Mouse (Mus musculus) neural tube, embryonic 13.5 days (tissue): Measurements from ENCODE around the gene Eif4h. TPM values are rescaled to one million over a fixed set of nuclear protein-coding genes. Genes with fewer than 3 reads are reported as not detected.

Experiments used
- ATAC-seq: fragments of 200-750 bp; cut with Nextera tagmentation; 2 replicates; pipeline ENCODE4 v1.8.0; 2017; ENCODE audit warnings: low read depth, mild to moderate bottlenecking, moderate TSS enrichment, moderate library complexity
- H3K27ac ChIP-seq: fragments of 300-500 bp; sonication (generic); replicated peaks from 2 replicates; pipeline ENCODE4 v1.5.1; 2015; ENCODE audit warnings: moderate library complexity, mild to moderate bottlenecking, inconsistent platforms
- H3K27me3 ChIP-seq: fragments of 300-500 bp; sonication (generic); 2 replicates; pipeline ENCODE4 v1.6.1; 2015; ENCODE audit warnings: mild to moderate bottlenecking, inconsistent platforms
- H3K36me3 ChIP-seq: fragments of 300-500 bp; sonication (generic); 2 replicates; pipeline ENCODE4 v1.6.1; 2015; ENCODE audit warnings: mild to moderate bottlenecking, inconsistent platforms
- H3K4me1 ChIP-seq: fragments of 300-500 bp; sonication (generic); replicated peaks from 2 replicates; pipeline ENCODE4 v1.6.1; 2015; ENCODE audit warnings: inconsistent platforms
- H3K4me2 ChIP-seq: fragments of 300-500 bp; sonication (generic); 2 replicates; pipeline ENCODE4 v1.6.1; 2015; ENCODE audit warnings: inconsistent platforms, mild to moderate bottlenecking, moderate library complexity
- H3K4me3 ChIP-seq: fragments of 300-500 bp; sonication (generic); 2 replicates; pipeline ENCODE4 v1.5.1; 2015; ENCODE audit warnings: mild to moderate bottlenecking, inconsistent platforms
- H3K9ac ChIP-seq: fragments of 300-500 bp; sonication (generic); 2 replicates; pipeline ENCODE4 v1.6.1; 2015; ENCODE audit warnings: moderate library complexity, mild to moderate bottlenecking, inconsistent platforms
- H3K9me3 ChIP-seq: fragments of 300-500 bp; sonication (generic); 2 replicates; pipeline ENCODE4 v1.6.1; 2016; ENCODE audit warnings: inconsistent platforms
- WGBS: fragments of 180-500 bp; shearing (Covaris S2); methylation state at CpG from one replicate; pipeline ENCODE4 v1.1.7; 2015; 5-methylcytosine and 5-hydroxymethylcytosine counted together
- polyA plus RNA-seq: library from polyadenylated mRNA; unstranded; fragments of >200 nt; fragmentation: Nextera tagmentation; extraction: Ambion mirVana; gene quantifications from 2 replicates; pipeline ENCODE4 v1.2.1, GENCODE M21; 2015

The Eif4h gene
- polyA plus RNA-seq, 1 experiment from 2014 or later, result 338 TPM

GRCm38 (mm10) chr5:134593093-134593492, 46.2 kb downstream of the Eif4h start:
- H3K4me3 ChIP-seq, result no peak overlapping the region
- H3K4me1 ChIP-seq, result no peaks in the 10 kb centered on the region
- no peak for ATAC-seq
- H3K27me3 ChIP-seq, result no peaks in the 10 kb centered on the region
- peaks cover 82% of the 10 kb centered on the region for H3K36me3 ChIP-seq
- H3K27ac ChIP-seq, result no peak overlapping the region
- 87% methylated on average over 9 of the region's 9 CpGs for WGBS
- H3K9me3 ChIP-seq, result no peaks in the 10 kb centered on the region
- no peak overlapping the region for H3K9ac ChIP-seq
- no peak overlapping the region for H3K4me2 ChIP-seq

GRCm38 (mm10) chr5:134592026-134592581, 47.2 kb downstream of the Eif4h start:
- H3K9me3 ChIP-seq, result no peaks in the 10 kb centered on the region
- no peaks in the 10 kb centered on the region for H3K27me3 ChIP-seq
- H3K27ac ChIP-seq, result no peak overlapping the region
- H3K36me3 ChIP-seq, result peaks cover 76% of the 10 kb centered on the region
- H3K4me2 ChIP-seq, result no peak overlapping the region
- no peak overlapping the region for H3K4me3 ChIP-seq
- 96% methylated on average over 11 of the region's 11 CpGs for WGBS
- no peak overlapping the region for H3K9ac ChIP-seq
- H3K4me1 ChIP-seq, result no peaks in the 10 kb centered on the region
- ATAC-seq, result no peak

- 91% methylated on average over 3 of the region's 3 CpGs for WGBS
- Histone ChIP-seq H3K27ac (no peak overlapping the region), H3K36me3 (peaks cover 60% of the 10 kb centered on the region), H3K9ac (no peak overlapping the region), H3K4me3 (no peak overlapping the region), H3K9me3 (no peaks in the 10 kb centered on the region), H3K27me3 (no peaks in the 10 kb centered on the region), H3K4me2 (no peak overlapping the region), H3K4me1 (no peaks in the 10 kb centered on the region)
- ATAC-seq, result no peak
These were observed 49.4 kb downstream of the Eif4h start for GRCm38 (mm10) chr5:134589900-134590299.

GRCm38 (mm10) chr5:134584798-134585197, 54.5 kb downstream of the Eif4h start:
- WGBS, result 94% methylated on average over 5 of the region's 5 CpGs

GRCm38 (mm10) chr5:134583884-134584213, 55.4 kb downstream of the Eif4h start:
- no peaks in the 10 kb centered on the region for H3K9me3 ChIP-seq
- peak overlapping the region; percentile 66 for H3K4me2 ChIP-seq
- no peak overlapping the region for H3K27ac ChIP-seq
- peak overlapping the region; percentile 86; the same call in 1 of the 2 replicates for H3K4me3 ChIP-seq
- WGBS, result 82% methylated on average over 3 of the region's 3 CpGs
- peaks cover 10% of the 10 kb centered on the region for H3K36me3 ChIP-seq
- H3K4me1 ChIP-seq, result peaks cover 15% of the 10 kb centered on the region
- no peaks in the 10 kb centered on the region for H3K27me3 ChIP-seq
- ATAC-seq, result no peak
- no peak overlapping the region for H3K9ac ChIP-seq

More at GRCm38 (mm10) chr5:134584798-134585197, 54.5 kb downstream of the Eif4h start:
- H3K4me3 ChIP-seq, result no peak overlapping the region
- H3K27me3 ChIP-seq, result no peaks in the 10 kb centered on the region
- H3K4me1 ChIP-seq, result peaks cover 15% of the 10 kb centered on the region
- H3K4me2 ChIP-seq, result no peak overlapping the region
- no peak overlapping the region for H3K27ac ChIP-seq
- no peak for ATAC-seq
- H3K36me3 ChIP-seq, result peaks cover 10% of the 10 kb centered on the region
- H3K9me3 ChIP-seq, result no peaks in the 10 kb centered on the region
- no peak overlapping the region for H3K9ac ChIP-seq

- no peak for ATAC-seq
- Histone ChIP-seq H3K36me3 (peaks cover 10% of the 10 kb centered on the region), H3K4me2 (peak overlapping the region; percentile 66), H3K4me1 (peaks cover 15% of the 10 kb centered on the region), H3K9ac (peak overlapping the region; percentile 91), H3K27me3 (no peaks in the 10 kb centered on the region), H3K27ac (no peak overlapping the region), H3K9me3 (no peaks in the 10 kb centered on the region), H3K4me3 (peak overlapping the region; percentile 86)
- 30% methylated on average over 15 of the region's 15 CpGs for WGBS
These were observed 56.0 kb downstream of the Eif4h start for GRCm38 (mm10) chr5:134583006-134583883.

GRCm38 (mm10) chr5:134582221-134582907, 56.9 kb downstream of the Eif4h start:
- peaks cover 15% of the 10 kb centered on the region for H3K4me1 ChIP-seq
- peak overlapping the region; percentile 66 for H3K4me2 ChIP-seq
- H3K9ac ChIP-seq, result peak overlapping the region; percentile 91
- peak overlapping the region; percentile 86 for H3K4me3 ChIP-seq
- peaks cover 9% of the 10 kb centered on the region for H3K36me3 ChIP-seq
- no peaks in the 10 kb centered on the region for H3K27me3 ChIP-seq
- peak; percentile 94 for ATAC-seq
- no peaks in the 10 kb centered on the region for H3K9me3 ChIP-seq
- WGBS, result 8% methylated on average over 29 of the region's 30 CpGs
- no peak overlapping the region for H3K27ac ChIP-seq

- no peak within 1 kb of the TSS for H3K9ac ChIP-seq
- H3K9me3 ChIP-seq, result no peaks in the 10 kb centered on the region
- no peak within 1 kb of the TSS for H3K4me2 ChIP-seq
- H3K27ac ChIP-seq, result no peak within 1 kb of the TSS
- H3K36me3 ChIP-seq, result no peaks in the 10 kb centered on the region
- ATAC-seq, result no peak
- no peaks in the 10 kb centered on the region for H3K27me3 ChIP-seq
- no peak within 1 kb of the TSS for H3K4me3 ChIP-seq
- 90% methylated on average over 5 of the region's 5 CpGs for WGBS
- H3K4me1 ChIP-seq, result peaks cover 15% of the 10 kb centered on the region
These were observed 58.1 kb downstream of the Eif4h start, which contains the start of gene Rfc2 for GRCm38 (mm10) chr5:134581146-134581545. Rfc2 (plus strand) TSS chr5:134581366.

- H3K9me3 ChIP-seq, result no peaks in the 10 kb centered on the region
- no peak overlapping the region for H3K27ac ChIP-seq
- H3K4me3 ChIP-seq, result no peak overlapping the region
- H3K9ac ChIP-seq, result no peak overlapping the region
- no peaks in the 10 kb centered on the region for H3K27me3 ChIP-seq
- H3K36me3 ChIP-seq, result no peaks in the 10 kb centered on the region
- peaks cover 13% of the 10 kb centered on the region for H3K4me1 ChIP-seq
- whole genome bisulfite sequencing, result 64% methylated on average over 3 of the region's 3 CpGs
- H3K4me2 ChIP-seq, result no peak overlapping the region
- no peak for ATAC-seq
These were observed 60.2 kb downstream of the Eif4h start for GRCm38 (mm10) chr5:134579135-134579534.

GRCm38 (mm10) chr5:134577534-134577933, 61.8 kb downstream of the Eif4h start:
- no peak overlapping the region for H3K4me2 ChIP-seq
- H3K9me3 ChIP-seq, result no peaks in the 10 kb centered on the region
- H3K27me3 ChIP-seq, result no peaks in the 10 kb centered on the region
- ATAC-seq, result no peak
- H3K27ac ChIP-seq, result no peak overlapping the region
- H3K4me1 ChIP-seq, result peaks cover 6% of the 10 kb centered on the region
- WGBS, result 89% methylated on average over 7 of the region's 7 CpGs
- H3K4me3 ChIP-seq, result no peak overlapping the region
- H3K36me3 ChIP-seq, result no peaks in the 10 kb centered on the region
- H3K9ac ChIP-seq, result no peak overlapping the region

- Histone ChIP-seq H3K4me3 (no peak overlapping the region), H3K27me3 (no peaks in the 10 kb centered on the region), H3K4me1 (peaks cover 11% of the 10 kb centered on the region), H3K4me2 (no peak overlapping the region), H3K36me3 (no peaks in the 10 kb centered on the region), H3K9ac (no peak overlapping the region), H3K9me3 (no peaks in the 10 kb centered on the region), H3K27ac (no peak overlapping the region)
- ATAC-seq, result no peak
- 79% methylated on average over 14 of the region's 14 CpGs for whole genome bisulfite sequencing
These were observed 62.6 kb downstream of the Eif4h start for GRCm38 (mm10) chr5:134576517-134577220.

- no peak overlapping the region for H3K4me2 ChIP-seq
- H3K9me3 ChIP-seq, result no peaks in the 10 kb centered on the region
- H3K4me1 ChIP-seq, result peaks cover 16% of the 10 kb centered on the region
- H3K9ac ChIP-seq, result no peak overlapping the region
- 95% methylated on average over 5 of the region's 5 CpGs for WGBS
- H3K27me3 ChIP-seq, result no peaks in the 10 kb centered on the region
- no peak overlapping the region for H3K27ac ChIP-seq
- no peaks in the 10 kb centered on the region for H3K36me3 ChIP-seq
- H3K4me3 ChIP-seq, result no peak overlapping the region
- ATAC-seq, result no peak
These were observed 63.5 kb downstream of the Eif4h start for GRCm38 (mm10) chr5:134575833-134576232.
